Mouse (Mus musculus): ENCODE results near the gene Il27. TPM values are rescaled to one million over a fixed set of nuclear protein-coding genes. Genes with fewer than 3 reads are reported as not detected.
"Not testable (repeated sequence)": the region's sequence is repeated elsewhere in the genome, so short reads cannot be mapped to it uniquely, and the experiment has no call there.

Gene Il27
- total RNA-seq (2022), result not detected

DNA sequence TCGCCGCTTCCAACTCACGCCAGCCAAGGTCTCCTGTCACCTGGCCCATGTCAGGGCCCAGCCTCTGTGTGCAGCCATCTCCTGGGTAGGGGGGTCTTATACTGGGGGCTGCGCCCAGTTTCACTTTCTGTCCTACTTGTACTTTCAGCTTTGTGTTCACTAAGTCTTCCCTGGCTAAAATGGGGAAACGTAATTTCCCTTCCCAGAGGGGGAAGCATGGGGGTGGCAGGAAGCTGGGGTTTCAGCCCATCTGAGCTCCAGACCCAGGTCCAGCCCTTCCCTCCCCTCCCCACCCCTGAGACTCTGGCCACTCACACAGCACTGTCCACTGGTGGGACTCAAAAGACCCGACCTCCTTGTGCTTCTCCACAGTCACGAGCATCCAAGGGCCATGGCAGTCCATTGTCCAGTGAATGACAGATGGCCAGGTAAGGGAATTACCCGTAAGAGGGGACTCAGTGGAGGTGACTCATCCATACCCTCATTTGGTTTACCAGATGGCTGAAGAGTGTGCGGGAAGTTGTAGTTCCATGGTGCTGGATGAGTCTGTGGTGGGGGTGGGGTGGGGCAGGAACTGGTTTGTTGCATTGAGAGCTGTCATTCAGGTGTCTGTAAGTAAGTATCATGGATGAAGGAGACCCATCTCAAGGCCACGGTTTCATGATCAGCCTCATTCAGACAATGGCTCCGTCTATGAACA lies at the start of gene Il27:
TSS of gene Il27 (minus strand) at position 80 of the 700 bp plus-strand sequence.
- DNase-seq, result no peak

DNA sequence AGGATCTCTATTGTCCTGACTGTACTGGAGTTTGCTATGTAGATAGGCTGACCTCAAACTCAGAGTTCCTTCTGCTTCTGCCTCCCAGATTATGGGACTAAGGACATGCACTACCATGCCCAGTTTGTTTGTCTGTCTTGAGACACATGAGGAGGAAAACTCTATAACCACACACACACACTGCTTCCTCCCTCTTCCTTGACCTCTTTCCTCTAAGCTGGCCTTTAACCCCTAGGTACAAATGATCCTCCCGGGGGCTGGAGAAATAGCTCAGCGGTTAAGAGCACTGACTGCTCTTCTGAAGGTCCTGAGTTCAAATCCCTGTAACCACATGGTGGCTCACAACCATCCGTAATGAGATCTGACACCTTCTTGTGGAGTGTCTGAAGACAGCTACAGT lies 49.6 kb upstream of the Il27 start:
- no peak for DNase-seq

DNA sequence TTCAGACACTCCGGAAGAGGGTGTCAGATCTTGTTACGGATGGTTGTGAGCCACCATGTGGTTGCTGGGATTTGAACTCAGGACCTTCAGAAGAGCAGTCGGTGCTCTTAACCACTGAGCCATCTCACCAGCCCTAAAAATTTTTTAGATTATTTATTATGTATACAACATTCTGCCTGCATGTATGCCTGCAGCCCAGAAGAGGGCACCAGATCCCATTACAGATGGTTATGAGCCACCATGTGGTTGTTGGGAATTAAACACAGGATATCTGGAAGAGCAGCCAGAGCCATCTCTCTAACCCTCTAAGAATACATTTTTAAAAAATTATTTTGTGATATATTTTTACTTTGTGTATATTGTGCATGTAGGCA lies 48.5 kb upstream of the Il27 start:
- DNase-seq, result not testable (repeated sequence)

GRCm38 (mm10) chr7:126642545-126643243 lies 48.0 kb upstream of the Il27 start:
- no peak for DNase-seq

DNA sequence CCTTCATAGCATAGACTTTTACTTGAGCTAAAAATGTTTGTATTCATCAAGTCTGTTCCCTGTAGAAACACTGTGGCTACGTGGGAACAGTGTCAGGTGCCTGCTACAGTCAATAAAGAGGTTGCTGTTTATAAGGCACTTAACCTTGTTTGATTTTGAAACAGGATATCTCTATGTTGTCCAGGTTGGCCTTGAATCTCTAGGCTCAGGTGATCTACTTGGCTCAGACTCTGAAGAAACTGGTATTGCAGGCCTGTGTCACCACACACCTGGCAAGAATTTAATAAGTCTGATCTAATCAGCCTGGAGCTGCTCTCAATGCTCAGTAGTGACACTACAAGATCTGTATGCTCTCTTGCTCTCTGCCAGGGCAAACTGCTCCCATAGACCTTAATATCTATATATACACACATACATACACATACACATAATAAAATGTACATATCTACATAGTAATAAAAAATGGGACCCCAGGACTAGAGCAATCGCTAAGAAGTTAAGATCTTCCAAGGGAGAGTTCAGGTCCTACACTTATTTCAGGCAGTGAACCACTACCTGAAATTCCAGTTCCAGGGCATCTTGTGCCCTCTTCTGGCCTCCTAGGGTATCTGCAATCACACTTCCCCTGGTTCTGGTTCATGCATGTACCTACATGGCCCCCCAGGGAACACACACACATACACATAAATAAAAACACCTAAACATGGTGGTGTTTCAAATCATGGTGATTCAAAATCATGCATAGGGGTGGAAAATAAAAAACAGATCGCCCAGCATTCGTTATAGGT lies 42.2 kb upstream of the Il27 start:
- no peak for DNase-seq

DNA sequence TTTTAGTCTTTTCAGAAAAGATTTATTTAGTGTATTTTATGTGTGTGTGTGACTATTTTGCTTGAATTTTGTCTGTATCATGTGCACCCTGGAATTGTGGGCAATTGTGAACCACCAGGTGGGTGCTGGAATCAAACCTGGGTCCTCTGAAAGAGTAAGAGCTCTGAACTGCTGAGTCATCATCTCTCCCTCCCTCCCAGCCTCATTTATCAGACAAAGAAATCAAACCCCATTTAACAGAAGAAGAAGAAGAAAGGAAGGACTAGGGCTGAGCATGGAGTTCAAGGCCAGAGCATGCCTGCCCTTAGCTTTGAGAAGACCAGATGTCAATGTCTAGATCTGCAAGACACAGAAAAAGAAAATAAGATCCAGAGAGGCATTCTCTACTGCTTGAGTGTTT lies 40.6 kb upstream of the Il27 start:
- no peak for DNase-seq

DNA sequence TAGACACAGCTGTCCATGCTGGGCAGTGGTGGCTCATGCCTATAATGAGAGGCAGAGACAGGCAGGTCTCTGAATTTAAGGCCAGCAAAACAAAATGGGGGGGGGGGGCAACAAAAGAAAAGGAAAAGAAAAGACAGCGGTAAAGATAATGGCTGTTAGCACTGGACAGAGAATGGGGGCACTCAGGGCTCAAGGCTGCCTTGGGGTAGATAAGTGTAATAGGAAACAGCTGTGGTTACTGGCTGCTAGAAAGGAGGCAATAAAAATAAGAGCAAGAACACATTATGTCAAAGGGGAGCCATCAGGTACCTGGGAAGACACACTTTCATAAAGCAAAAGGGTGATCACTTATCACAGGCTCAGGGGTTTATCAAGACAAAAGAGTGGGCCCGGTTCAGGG lies 37.7 kb upstream of the Il27 start:
- DNase-seq, result no peak

GRCm38 (mm10) chr7:126630824-126631518 lies 36.2 kb upstream of the Il27 start, which contains the start of gene Nupr1:
Gene Nupr1, minus strand, starts transcription at chr7:126630861.
- no peak for DNase-seq

GRCm38 (mm10) chr7:126629915-126630314 lies 35.2 kb upstream of the Il27 start:
- DNase-seq, result no peak

- DNase-seq, result no peak
Observed at GRCm38 (mm10) chr7:126628111-126628510, 33.4 kb upstream of the Il27 start.

- DNase-seq, result no peak
Observed at GRCm38 (mm10) chr7:126625807-126626600, 31.3 kb upstream of the Il27 start.

- DNase-seq, result peak; percentile 75
Observed at GRCm38 (mm10) chr7:126625369-126625768, 30.6 kb upstream of the Il27 start.

DNA sequence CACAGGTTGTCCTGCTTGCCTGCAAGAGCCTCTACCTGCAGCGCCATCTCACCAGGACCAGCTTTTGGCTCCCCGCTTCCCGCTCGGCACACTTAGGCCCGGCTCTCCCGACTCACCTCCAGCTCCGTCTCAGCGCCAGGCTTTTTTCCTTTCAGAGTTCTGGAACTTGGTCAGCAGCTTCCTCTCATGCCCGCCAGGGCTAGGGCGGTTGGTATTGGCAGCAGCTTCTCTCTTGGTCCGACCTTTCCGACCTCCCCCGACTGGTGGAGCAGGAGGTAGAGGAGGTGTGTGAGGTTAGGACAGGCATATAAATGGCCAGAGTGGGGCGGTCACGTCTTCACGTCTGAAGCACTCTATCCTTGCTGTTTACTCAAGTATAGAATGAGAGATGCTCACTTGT lies 30.0 kb upstream of the Il27 start:
- no peak for DNase-seq

DNA sequence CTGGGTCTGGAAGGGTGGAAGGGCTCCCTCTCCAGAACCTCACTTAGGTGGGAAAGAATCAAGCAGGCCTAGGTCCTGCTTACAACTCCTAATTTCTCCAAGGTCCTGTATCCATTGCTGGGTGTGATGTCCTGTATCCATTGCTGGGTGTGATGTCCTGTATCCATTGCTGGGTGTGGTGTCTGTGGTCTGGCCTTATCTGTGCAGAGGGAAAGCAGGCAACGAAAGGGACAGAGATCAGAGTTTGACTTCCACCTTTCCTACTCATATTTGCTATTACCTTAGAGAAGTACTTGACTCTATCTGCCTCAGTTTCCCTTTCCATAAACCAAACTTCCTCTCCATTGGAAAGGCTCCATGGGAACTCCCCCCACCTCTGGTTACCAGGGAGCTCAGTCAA lies 28.6 kb upstream of the Il27 start:
- DNase-seq, result no peak

DNA sequence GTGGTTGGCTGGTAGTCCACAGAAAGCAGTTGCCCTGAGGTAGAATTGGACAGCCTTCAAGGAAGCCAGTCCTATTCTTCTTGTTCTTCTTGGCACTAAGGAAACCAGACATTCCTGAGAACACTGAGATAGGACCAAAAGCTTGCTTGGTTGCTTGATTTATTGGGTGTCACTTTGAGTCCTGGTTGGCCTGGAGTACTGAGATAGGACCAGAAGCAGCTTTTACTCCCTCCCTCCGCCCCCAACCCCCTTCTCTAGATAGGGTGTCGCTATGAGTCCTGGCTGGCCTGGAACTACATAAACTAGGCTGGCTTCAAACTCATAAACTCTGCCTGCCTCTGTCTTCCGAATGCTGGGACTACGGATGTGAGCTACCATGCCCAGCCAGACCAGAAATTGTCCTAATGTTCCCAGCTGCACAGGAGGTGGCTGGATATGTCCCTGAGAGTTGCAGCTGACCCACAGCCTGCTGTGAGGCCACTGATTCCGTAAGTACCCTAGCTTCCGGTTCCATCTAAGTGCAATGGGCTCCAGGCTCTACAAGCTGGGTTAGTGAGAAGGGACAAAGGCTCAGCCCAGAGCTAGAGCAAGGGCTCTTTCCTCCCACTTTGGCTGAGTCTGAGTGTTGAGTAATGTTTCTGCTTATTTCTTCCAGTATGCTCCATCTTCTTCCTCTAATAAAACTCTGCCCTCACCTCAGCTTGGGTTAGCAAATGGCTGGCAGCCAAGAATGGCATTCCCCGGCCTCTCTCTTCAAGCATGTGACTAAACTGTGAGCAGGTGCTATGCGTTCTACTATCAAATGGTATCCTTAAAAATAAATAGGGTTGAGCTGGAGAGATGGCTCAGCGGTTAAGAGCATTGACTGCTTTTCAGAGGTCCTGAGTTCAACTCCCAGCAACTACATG lies 27.0 kb upstream of the Il27 start:
- DNase-seq, result no peak

GRCm38 (mm10) chr7:126619559-126620275 lies 25.0 kb upstream of the Il27 start:
- no peak for DNase-seq

- DNase-seq, result no peak
Observed at GRCm38 (mm10) chr7:126616707-126617106, 22.0 kb upstream of the Il27 start.

DNA sequence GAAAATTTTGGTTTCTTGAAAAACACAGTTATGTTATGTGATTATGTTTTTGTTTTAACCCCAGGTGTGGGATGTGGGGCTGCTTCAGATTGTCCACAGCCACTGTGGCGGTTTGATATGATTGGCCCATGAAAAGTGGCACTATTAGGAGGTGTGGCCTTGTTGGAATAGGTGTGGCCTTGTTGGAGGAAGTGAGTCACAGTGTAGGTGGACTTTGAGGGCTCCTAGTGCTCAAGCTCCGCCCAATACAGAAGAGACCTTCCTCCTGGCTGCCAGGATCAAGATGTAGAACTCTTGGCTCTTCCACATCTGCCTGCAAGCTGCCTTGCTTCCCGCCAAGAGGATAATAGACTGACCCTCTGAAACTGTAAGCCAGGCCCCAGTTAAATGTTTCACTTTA lies 18.0 kb upstream of the Il27 start:
- no peak for DNase-seq

- no peak for DNase-seq
Observed at GRCm38 (mm10) chr7:126607796-126608195, 13.1 kb upstream of the Il27 start.

DNA sequence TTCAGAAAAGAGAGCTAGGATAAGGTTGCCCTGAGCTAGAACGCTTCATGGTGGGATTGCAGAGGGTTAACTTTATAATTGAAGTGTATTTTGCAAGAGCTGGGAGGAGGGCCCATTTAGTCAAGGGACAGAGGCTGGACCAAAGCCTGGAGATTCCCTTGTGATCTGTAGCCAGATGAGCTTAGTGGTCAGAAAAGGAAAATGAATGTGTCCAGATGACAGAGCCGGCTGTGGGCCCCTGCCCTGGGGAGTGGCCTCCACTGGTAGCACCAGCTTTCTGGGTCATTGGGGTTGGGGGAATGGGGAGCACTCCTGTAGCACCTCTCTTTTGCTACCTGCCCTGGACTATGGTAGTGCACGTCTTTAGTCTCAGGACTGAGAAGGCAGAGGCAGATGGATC lies 12.3 kb upstream of the Il27 start:
- no peak for DNase-seq
